Mouse (Mus musculus) spleen, postnatal 14 days (tissue): ENCODE measurements around the gene Sema5b.

ENCODE experiments used
- DNase-seq, 2 experiments: peaks; one replicate each; pipeline ENCODE4 v3.0.0; 2021 to 2022; ENCODE audit warnings: low spot score in 2 of 2

Sema5b gene

DNA sequence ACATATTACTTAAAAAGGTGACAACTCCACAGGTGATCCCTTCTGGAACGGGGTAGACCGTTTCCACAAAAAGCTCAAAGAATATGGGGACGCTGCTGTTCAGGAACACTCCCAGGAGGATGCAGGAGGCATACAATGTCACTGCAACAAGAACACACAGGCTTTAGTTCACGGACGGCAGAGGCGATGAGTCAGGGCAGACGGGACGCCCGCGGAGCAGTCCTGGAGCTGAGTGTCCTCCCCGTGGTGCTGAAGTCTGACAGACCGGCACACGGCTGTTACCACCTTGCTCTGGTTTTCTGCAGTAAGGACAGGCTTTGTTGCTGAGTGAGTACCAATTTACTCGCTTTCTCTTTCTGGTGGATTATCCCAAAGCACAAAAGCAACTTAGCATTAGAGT is 163.9 kb downstream of the Sema5b start:
- no peak for DNase-seq

DNA sequence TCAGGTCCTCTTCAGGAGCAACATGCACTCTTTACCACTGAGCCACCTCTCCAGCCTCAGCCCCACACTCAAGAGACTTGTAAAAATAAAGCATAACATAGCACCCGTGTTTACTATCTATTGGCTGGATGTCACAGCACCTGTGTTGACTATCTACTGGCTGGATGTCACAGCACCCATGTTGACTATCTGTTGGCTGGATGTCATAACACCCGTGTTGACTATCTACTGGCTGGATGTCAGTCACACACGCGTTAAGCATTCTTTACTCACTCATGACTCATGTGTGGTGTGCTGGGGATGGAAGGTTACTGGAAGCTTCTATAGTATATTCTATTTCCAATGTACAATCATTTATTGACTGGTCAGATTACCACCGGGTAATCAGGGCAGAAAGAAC is 166.1 kb downstream of the Sema5b start:
- DNase-seq: no peak

DNA sequence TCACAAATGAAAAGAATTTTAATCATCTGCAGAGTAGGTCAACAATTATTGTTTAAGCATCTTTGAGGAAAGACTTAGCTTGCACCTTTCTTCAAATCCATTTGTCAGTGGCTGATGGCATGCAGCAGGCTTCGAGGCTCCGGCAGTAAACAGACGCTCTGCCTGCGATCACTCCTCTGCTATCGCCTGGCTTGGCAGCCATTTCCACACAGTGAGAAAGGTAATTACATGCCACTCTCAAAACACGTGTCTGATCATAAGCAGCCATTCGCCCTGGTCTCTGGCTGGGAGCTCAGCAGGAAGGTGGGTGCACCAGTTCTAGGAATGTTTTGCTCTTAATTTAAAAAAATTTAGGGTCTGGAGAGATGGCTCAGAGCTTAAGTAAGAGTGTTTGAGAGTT is 170.1 kb downstream of the Sema5b start:
- no peak for DNase-seq

DNA sequence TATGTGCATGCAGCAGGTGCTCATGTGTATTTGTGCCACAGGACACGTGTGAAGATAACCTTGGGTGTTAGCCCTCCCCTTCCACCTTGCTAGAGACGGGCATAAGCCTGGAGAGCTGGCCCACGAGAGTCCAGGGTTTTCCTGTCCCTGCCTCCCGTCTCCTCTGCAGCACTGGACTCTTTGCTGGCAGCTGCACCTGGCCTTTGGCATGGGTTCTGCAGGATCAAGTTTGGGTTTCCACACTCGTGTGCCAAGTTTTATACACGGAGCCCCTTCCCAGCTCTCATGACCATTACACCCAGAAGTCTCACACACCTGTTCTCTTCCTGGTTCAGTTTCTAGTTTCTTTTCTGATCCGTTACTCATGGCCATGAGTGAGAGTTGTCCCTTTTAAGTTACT is 172.7 kb downstream of the Sema5b start:
- DNase-seq: no peak
